ENCODE assay signal across 8 mouse cellular contexts in genomic region chr12:78748113-78748512, GRCm38 (mm10). TPM values are rescaled to one million over a fixed set of nuclear protein-coding genes. Genes with fewer than 3 reads are reported as not detected.
DNase-seq lines count a peak whose midpoint lies in the region; ATAC-seq and TF ChIP-seq lines count a peak whose summit lies in the region.

No protein-coding gene starts in this region.

- peak overlapping the region; percentile 67 for H3K4me2 ChIP-seq in forebrain, postnatal 0 days (ENCODE audit: low read depth)
- H3K4me2 ChIP-seq in limb, embryonic 12.5 days = peak overlapping the region; percentile 87
- H3K4me2 ChIP-seq in midbrain, embryonic 13.5 days (replicated peaks) = peak overlapping the region; percentile 91

- no peaks in the 10 kb centered on the region for H3K9me3 ChIP-seq in forebrain, postnatal 0 days (ENCODE audit: low read length)
- no peaks in the 10 kb centered on the region for H3K9me3 ChIP-seq in limb, embryonic 12.5 days
- no peaks in the 10 kb centered on the region for H3K9me3 ChIP-seq in midbrain, embryonic 13.5 days

- TF ChIP-seq CTCF in spleen, adult 2 months (IDR thresholded peaks at IDR 0.05; ENCODE audit: extremely low read depth, insufficient read depth, insufficient read length, insufficient replicate concordance) = no peak
- no peak for TF ChIP-seq CTCF in forebrain, postnatal 0 days (IDR thresholded peaks at IDR 0.05; ENCODE audit: low read depth)

- no peaks in the 10 kb centered on the region for H3K27me3 ChIP-seq in spleen, adult 2 months (ENCODE audit: control insufficient read depth, insufficient read depth, low read length)
- no peaks in the 10 kb centered on the region for H3K27me3 ChIP-seq in forebrain, postnatal 0 days (ENCODE audit: insufficient read depth, low read length)
- H3K27me3 ChIP-seq in limb, embryonic 12.5 days = peaks cover 3% of the 10 kb centered on the region; the same call in 1 of the 2 replicates
- peaks cover 17% of the 10 kb centered on the region for H3K27me3 ChIP-seq in midbrain, embryonic 13.5 days

- no peak; the same call in 1 of the 2 replicates for ATAC-seq in forebrain, postnatal 0 days
- 0 out of 2 replicates have a peak, but pooled peaks have one; percentile 1 for ATAC-seq in limb, embryonic 12.5 days (ENCODE audit: insufficient number of reproducible peaks, insufficient read depth, low FRiP score, low TSS enrichment, low read depth)
- ATAC-seq in midbrain, embryonic 13.5 days = peak; percentile 32

- peak; percentile 10 to 14 for DNase-seq in adrenal gland, postnatal 36 days
- no peak for DNase-seq in adrenal gland, adult (ENCODE audit: inconsistent age in 2 of 2, low spot score in 1 of 2)
- peak in 1 of 2 experiments; percentile 5 for DNase-seq in spleen, adult 2 months (ENCODE audit: low read depth in 1 of 2, low spot score in 2 of 2)
- DNase-seq in spleen, adult 12 weeks (ENCODE audit: low spot score) = no peak
- DNase-seq in forebrain, postnatal 0 days = no peak
- no peak for DNase-seq in layer of hippocampus, adult 18-20 months (ENCODE audit: low spot score in 2 of 2)

- under 1% methylated on average over 10 of the region's 10 CpGs for WGBS in spleen, adult 2 months
- under 1% methylated on average over 10 of the region's 10 CpGs for WGBS in forebrain, postnatal 0 days
- WGBS in limb, embryonic 12.5 days = 0% methylated on average over 10 of the region's 10 CpGs
- under 1% methylated on average over 10 of the region's 10 CpGs for WGBS in midbrain, embryonic 13.5 days

- H3K4me3 ChIP-seq in spleen, adult 2 months (ENCODE audit: extremely low read depth, insufficient read depth, insufficient read length) = peak overlapping the region; percentile 66
- peak overlapping the region; percentile 84 for H3K4me3 ChIP-seq in forebrain, postnatal 0 days (ENCODE audit: low read depth, low read length)
- peak overlapping the region; percentile 85 for H3K4me3 ChIP-seq in limb, embryonic 12.5 days (replicated peaks)
- peak overlapping the region; percentile 84 for H3K4me3 ChIP-seq in midbrain, embryonic 13.5 days (replicated peaks)

- H3K4me1 ChIP-seq in spleen, adult 2 months (ENCODE audit: control insufficient read depth, insufficient read depth, insufficient read length) = no peaks in the 10 kb centered on the region; the same call in 1 of the 2 replicates
- H3K4me1 ChIP-seq in forebrain, postnatal 0 days (ENCODE audit: insufficient read depth) = no peaks in the 10 kb centered on the region
- H3K4me1 ChIP-seq in limb, embryonic 12.5 days (replicated peaks) = peaks cover 9% of the 10 kb centered on the region; the same call in 1 of the 2 replicates
- peaks cover 13% of the 10 kb centered on the region for H3K4me1 ChIP-seq in midbrain, embryonic 13.5 days (replicated peaks)

- no peaks in the 10 kb centered on the region for H3K36me3 ChIP-seq in spleen, adult 2 months (ENCODE audit: control insufficient read depth, insufficient read depth, low read length)
- H3K36me3 ChIP-seq in forebrain, postnatal 0 days (ENCODE audit: insufficient read depth) = no peaks in the 10 kb centered on the region
- no peaks in the 10 kb centered on the region for H3K36me3 ChIP-seq in limb, embryonic 12.5 days
- H3K36me3 ChIP-seq in midbrain, embryonic 13.5 days = no peaks in the 10 kb centered on the region

- no peak for TF ChIP-seq POLR2A in spleen, adult 2 months (IDR thresholded peaks at IDR 0.05; ENCODE audit: low read depth, low read length)

- no peak overlapping the region for H3K27ac ChIP-seq in spleen, adult 2 months (ENCODE audit: insufficient read depth, low read length)
- no peak overlapping the region for H3K27ac ChIP-seq in forebrain, postnatal 0 days (ENCODE audit: low read depth, low read length)
- H3K27ac ChIP-seq in limb, embryonic 12.5 days = peak overlapping the region; percentile 80
- peak overlapping the region; percentile 68; the same call in 1 of the 2 replicates for H3K27ac ChIP-seq in midbrain, embryonic 13.5 days

- peak overlapping the region; percentile 54 for H3K9ac ChIP-seq in forebrain, postnatal 0 days
- H3K9ac ChIP-seq in limb, embryonic 12.5 days (replicated peaks) = peak overlapping the region; percentile 67
- H3K9ac ChIP-seq in midbrain, embryonic 13.5 days (replicated peaks) = peak overlapping the region; percentile 69

RNA-seq across cellular contexts. Expression of gene Mpp5, which starts 0.6 kb away (rescaled TPM):
- total RNA-seq in adrenal gland, postnatal 36 days (2021) = 10 to 100 TPM; 30.3 to 32.2 TPM
- 0.44 and 0.49 TPM in 2 replicates for polyA plus RNA-seq in spleen, adult 2 months (2012; rRNA removed)
- 11.8 and 14.7 TPM in 2 replicates for total RNA-seq in forebrain, postnatal 0 days (2014; rRNA removed)
- polyA plus RNA-seq in forebrain, postnatal 0 days (2015; fragmentation: Nextera tagmentation; extraction: Ambion mirVana) = 4.9 and 10.8 TPM in 2 replicates
- polyA plus RNA-seq in limb, embryonic 12.5 days (2016; fragmentation: Nextera tagmentation; extraction: Ambion mirVana) = 22.7 and 23.5 TPM in 2 replicates
- polyA plus RNA-seq in midbrain, embryonic 13.5 days (2015; fragmentation: Nextera tagmentation; extraction: Ambion mirVana) = 19.8 and 22.0 TPM in 2 replicates
- 10 to 100 TPM; 33.6 to 35.6 TPM for total RNA-seq in layer of hippocampus, adult 18-20 months (2021)

RNA-seq across cellular contexts. Expression of gene Fam71d, which starts 56.8 kb away (rescaled TPM):
- total RNA-seq in adrenal gland, postnatal 36 days (2021) = under 1 TPM in 1 of 2 experiments, not detected in 1; 0.17 TPM
- polyA plus RNA-seq in spleen, adult 2 months (2012; rRNA removed) = not detected in 2 replicates
- 0.77 TPM in 1 of 2 replicates, not detected in the other for total RNA-seq in forebrain, postnatal 0 days (2014; rRNA removed)
- polyA plus RNA-seq in forebrain, postnatal 0 days (2015; fragmentation: Nextera tagmentation; extraction: Ambion mirVana) = not detected in 2 replicates
- not detected in 2 replicates for polyA plus RNA-seq in limb, embryonic 12.5 days (2016; fragmentation: Nextera tagmentation; extraction: Ambion mirVana)
- polyA plus RNA-seq in midbrain, embryonic 13.5 days (2015; fragmentation: Nextera tagmentation; extraction: Ambion mirVana) = 0.54 and 0.66 TPM in 2 replicates
- 1 to 10 TPM; 1.2 to 1.3 TPM for total RNA-seq in layer of hippocampus, adult 18-20 months (2021)

Comparison
In these comparisons a context has a peak if more than half of its experiments do, and no peak if none do; other contexts are left out.
1. DNase-seq: peak in adrenal gland, postnatal 36 days (2 of 2); none in adrenal gland, adult (0 of 2), spleen, adult 12 weeks (single experiment), forebrain, postnatal 0 days (single experiment) and layer of hippocampus, adult 18-20 months (0 of 2).
2. H3K27ac ChIP-seq: peak in limb, embryonic 12.5 days (single experiment) and midbrain, embryonic 13.5 days (single experiment); none in spleen, adult 2 months (single experiment) and forebrain, postnatal 0 days (single experiment).
3. Peak in every context shown above with its lines, with median percentiles within 50 percentile points of each other: H3K4me3 ChIP-seq, H3K4me2 ChIP-seq and H3K9ac ChIP-seq.